Mouse (Mus musculus): ENCODE results near the gene Arih1. TPM values are rescaled to one million over a fixed set of nuclear protein-coding genes. Genes with fewer than 3 reads are reported as not detected.

Arih1 gene
- polyA plus RNA-seq, 1 experiment: 49.5 TPM

DNA sequence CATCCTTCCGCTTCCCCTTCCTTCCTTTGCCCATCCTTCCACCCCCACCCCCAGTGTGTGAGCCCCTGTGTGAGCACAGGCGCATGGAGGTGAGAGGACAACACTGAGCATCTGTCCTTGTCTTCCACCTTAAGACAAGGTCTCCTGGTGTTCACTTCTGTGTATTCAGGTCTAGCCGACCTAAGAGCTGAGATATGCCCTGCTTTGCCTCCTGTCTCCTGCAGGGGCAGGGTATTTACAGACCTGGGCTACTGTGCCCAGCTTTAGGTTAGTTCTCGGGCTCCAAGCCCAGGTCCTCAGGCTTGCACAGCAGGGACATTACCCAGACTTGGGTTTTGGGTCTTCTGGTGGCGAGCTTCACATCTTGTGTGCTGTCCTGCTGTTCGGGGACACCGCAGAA, 30.7 kb upstream of the Arih1 start:
- Histone ChIP-seq H3K4me1 (ENCODE audit: control insufficient read depth, insufficient read depth, low read length) (no peaks in the 10 kb centered on the region), H3K4me3 (ENCODE audit: insufficient read depth, low read length) (no peak overlapping the region), H3K27ac (ENCODE audit: insufficient read depth, low read length) (no peak overlapping the region)
- TF ChIP-seq POLR2A (IDR thresholded peaks at IDR 0.05; ENCODE audit: extremely low read depth, insufficient read depth, low read length): no peak
- no peak for TF ChIP-seq CTCF (IDR thresholded peaks at IDR 0.05; ENCODE audit: extremely low read depth, insufficient read depth, low read length)

GRCm38 (mm10) chr9:59515069-59515468, 28.7 kb upstream of the Arih1 start:
- Histone ChIP-seq H3K4me3 (ENCODE audit: insufficient read depth, low read length) (no peak overlapping the region), H3K27ac (ENCODE audit: insufficient read depth, low read length) (no peak overlapping the region), H3K4me1 (ENCODE audit: control insufficient read depth, insufficient read depth, low read length) (no peaks in the 10 kb centered on the region)
- TF ChIP-seq POLR2A (IDR thresholded peaks at IDR 0.05; ENCODE audit: extremely low read depth, insufficient read depth, low read length): no peak

GRCm38 (mm10) chr9:59512381-59512780, 26.0 kb upstream of the Arih1 start:
- TF ChIP-seq CTCF (IDR thresholded peaks at IDR 0.05; ENCODE audit: extremely low read depth, insufficient read depth, low read length): no peak
- TF ChIP-seq POLR2A (IDR thresholded peaks at IDR 0.05; ENCODE audit: extremely low read depth, insufficient read depth, low read length): no peak
- H3K4me1 ChIP-seq (ENCODE audit: control insufficient read depth, insufficient read depth, low read length): no peaks in the 10 kb centered on the region
- no peak overlapping the region for H3K4me3 ChIP-seq (ENCODE audit: insufficient read depth, low read length)
- H3K27ac ChIP-seq (ENCODE audit: insufficient read depth, low read length): no peak overlapping the region

DNA sequence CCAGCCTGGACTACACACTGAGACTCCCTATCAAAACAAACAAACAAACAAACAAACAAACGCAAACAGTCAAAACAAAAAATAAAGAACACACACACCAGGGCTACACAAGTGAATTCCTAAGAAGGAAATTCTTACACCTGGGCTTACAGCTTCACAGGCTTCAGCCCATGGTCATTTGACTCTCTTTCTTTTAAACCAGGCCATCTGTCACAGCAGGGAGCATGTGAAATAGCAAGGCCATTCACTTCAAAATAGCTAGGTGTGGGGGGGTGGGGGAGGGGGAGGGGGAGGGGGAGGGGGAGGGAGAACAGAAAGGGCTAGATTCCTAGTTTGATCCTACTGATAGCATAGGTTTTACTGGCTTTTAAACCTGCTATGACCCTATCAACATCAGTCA, 21.7 kb upstream of the Arih1 start:
- no peaks in the 10 kb centered on the region for H3K4me1 ChIP-seq (ENCODE audit: control insufficient read depth, insufficient read depth, low read length)
- TF ChIP-seq CTCF (IDR thresholded peaks at IDR 0.05; ENCODE audit: extremely low read depth, insufficient read depth, low read length) (no peak), POLR2A (IDR thresholded peaks at IDR 0.05; ENCODE audit: extremely low read depth, insufficient read depth, low read length) (no peak)
- H3K4me3 ChIP-seq (ENCODE audit: insufficient read depth, low read length): no peak overlapping the region
- H3K27ac ChIP-seq (ENCODE audit: insufficient read depth, low read length): no peak overlapping the region

GRCm38 (mm10) chr9:59487331-59487730, 913 bp upstream of the Arih1 start:
- Histone ChIP-seq H3K4me3 (ENCODE audit: insufficient read depth, low read length) (peak overlapping the region; percentile 73; the same call in 1 of the 2 replicates), H3K27ac (ENCODE audit: insufficient read depth, low read length) (no peak overlapping the region), H3K4me1 (ENCODE audit: control insufficient read depth, insufficient read depth, low read length) (no peaks in the 10 kb centered on the region; the same call in 1 of the 2 replicates)
- TF ChIP-seq CTCF (IDR thresholded peaks at IDR 0.05; ENCODE audit: extremely low read depth, insufficient read depth, low read length): no peak
- no peak for TF ChIP-seq POLR2A (IDR thresholded peaks at IDR 0.05; ENCODE audit: extremely low read depth, insufficient read depth, low read length)

GRCm38 (mm10) chr9:59486076-59486518, 321 bp downstream of the Arih1 start:
- peak overlapping the region; percentile 73 for H3K4me3 ChIP-seq (ENCODE audit: insufficient read depth, low read length)
- H3K4me1 ChIP-seq (ENCODE audit: control insufficient read depth, insufficient read depth, low read length): no peaks in the 10 kb centered on the region; the same call in 1 of the 2 replicates
- peak overlapping the region; percentile 91 for H3K27ac ChIP-seq (ENCODE audit: insufficient read depth, low read length)
- no peak for TF ChIP-seq CTCF (IDR thresholded peaks at IDR 0.05; ENCODE audit: extremely low read depth, insufficient read depth, low read length)
- no peak for TF ChIP-seq POLR2A (IDR thresholded peaks at IDR 0.05; ENCODE audit: extremely low read depth, insufficient read depth, low read length)

DNA sequence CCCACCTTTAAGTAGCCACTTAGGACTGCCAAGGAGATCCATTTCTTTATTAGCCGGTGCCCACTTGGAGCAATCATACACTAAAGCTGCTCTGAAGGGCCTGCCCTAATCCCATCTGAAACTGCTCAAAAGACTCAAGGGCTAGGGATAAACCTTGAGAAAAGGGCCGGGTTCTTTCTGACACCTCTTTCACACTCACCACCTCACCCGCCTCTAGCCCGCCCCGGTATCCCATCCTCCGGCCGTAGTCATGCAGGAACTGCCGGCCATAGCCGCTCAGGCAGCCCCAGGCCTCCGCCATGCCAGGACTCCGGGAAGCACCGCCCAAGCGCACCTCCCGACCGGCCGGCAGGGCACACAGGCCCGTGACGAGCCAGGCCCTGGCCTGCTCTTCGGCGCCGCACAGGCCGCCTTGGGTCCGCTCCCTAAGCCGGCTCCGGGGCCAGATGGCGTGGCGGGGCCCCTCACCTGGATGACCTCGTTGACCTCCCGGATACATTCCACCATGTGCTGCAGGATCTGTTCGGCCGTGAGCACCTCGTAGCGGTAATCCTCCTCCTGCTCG, 825 bp downstream of the Arih1 start:
- Histone ChIP-seq H3K4me3 (ENCODE audit: insufficient read depth, low read length) (peak overlapping the region; percentile 73), H3K4me1 (ENCODE audit: control insufficient read depth, insufficient read depth, low read length) (no peaks in the 10 kb centered on the region; the same call in 1 of the 2 replicates), H3K27ac (ENCODE audit: insufficient read depth, low read length) (peak overlapping the region; percentile 91)
- no peak for TF ChIP-seq CTCF (IDR thresholded peaks at IDR 0.05; ENCODE audit: extremely low read depth, insufficient read depth, low read length)

- no peaks in the 10 kb centered on the region; the same call in 1 of the 2 replicates for H3K4me1 ChIP-seq (ENCODE audit: control insufficient read depth, insufficient read depth, low read length)
- H3K4me3 ChIP-seq (ENCODE audit: insufficient read depth, low read length): peak overlapping the region; percentile 73
- TF ChIP-seq CTCF (IDR thresholded peaks at IDR 0.05; ENCODE audit: extremely low read depth, insufficient read depth, low read length) (no peak), POLR2A (IDR thresholded peaks at IDR 0.05; ENCODE audit: extremely low read depth, insufficient read depth, low read length) (no peak)
- no peak overlapping the region for H3K27ac ChIP-seq (ENCODE audit: insufficient read depth, low read length)
These were observed 1.7 kb downstream of the Arih1 start for GRCm38 (mm10) chr9:59484760-59485159.

- Histone ChIP-seq H3K27ac (ENCODE audit: insufficient read depth, low read length) (no peak overlapping the region), H3K4me1 (ENCODE audit: control insufficient read depth, insufficient read depth, low read length) (no peaks in the 10 kb centered on the region; the same call in 1 of the 2 replicates), H3K4me3 (ENCODE audit: insufficient read depth, low read length) (no peak overlapping the region)
- TF ChIP-seq POLR2A (IDR thresholded peaks at IDR 0.05; ENCODE audit: extremely low read depth, insufficient read depth, low read length) (no peak), CTCF (IDR thresholded peaks at IDR 0.05; ENCODE audit: extremely low read depth, insufficient read depth, low read length) (peak; percentile 26; the same call in 1 of the 2 replicates)
These were observed 4.0 kb downstream of the Arih1 start for GRCm38 (mm10) chr9:59482419-59482818.

GRCm38 (mm10) chr9:59476617-59477016, 9.8 kb downstream of the Arih1 start:
- TF ChIP-seq CTCF (IDR thresholded peaks at IDR 0.05; ENCODE audit: extremely low read depth, insufficient read depth, low read length) (no peak), POLR2A (IDR thresholded peaks at IDR 0.05; ENCODE audit: extremely low read depth, insufficient read depth, low read length) (no peak)
- no peak overlapping the region for H3K4me3 ChIP-seq (ENCODE audit: insufficient read depth, low read length)
- no peaks in the 10 kb centered on the region; the same call in 1 of the 2 replicates for H3K4me1 ChIP-seq (ENCODE audit: control insufficient read depth, insufficient read depth, low read length)
- no peak overlapping the region for H3K27ac ChIP-seq (ENCODE audit: insufficient read depth, low read length)

Measured in cortical plate, adult 2 months (tissue).